Mouse (Mus musculus) kidney, adult 9 months (tissue): ENCODE measurements at regions not wholly inside any gene's neighbourhood (a gene's known extent, or its start where the extent isn't known, plus 50 kb on each side); places are given as distances from the start of the nearest gene placed in this dataset.

Source experiments
- DNase-seq: peaks from one replicate; pipeline ENCODE4 v3.0.0; 2022

DNA sequence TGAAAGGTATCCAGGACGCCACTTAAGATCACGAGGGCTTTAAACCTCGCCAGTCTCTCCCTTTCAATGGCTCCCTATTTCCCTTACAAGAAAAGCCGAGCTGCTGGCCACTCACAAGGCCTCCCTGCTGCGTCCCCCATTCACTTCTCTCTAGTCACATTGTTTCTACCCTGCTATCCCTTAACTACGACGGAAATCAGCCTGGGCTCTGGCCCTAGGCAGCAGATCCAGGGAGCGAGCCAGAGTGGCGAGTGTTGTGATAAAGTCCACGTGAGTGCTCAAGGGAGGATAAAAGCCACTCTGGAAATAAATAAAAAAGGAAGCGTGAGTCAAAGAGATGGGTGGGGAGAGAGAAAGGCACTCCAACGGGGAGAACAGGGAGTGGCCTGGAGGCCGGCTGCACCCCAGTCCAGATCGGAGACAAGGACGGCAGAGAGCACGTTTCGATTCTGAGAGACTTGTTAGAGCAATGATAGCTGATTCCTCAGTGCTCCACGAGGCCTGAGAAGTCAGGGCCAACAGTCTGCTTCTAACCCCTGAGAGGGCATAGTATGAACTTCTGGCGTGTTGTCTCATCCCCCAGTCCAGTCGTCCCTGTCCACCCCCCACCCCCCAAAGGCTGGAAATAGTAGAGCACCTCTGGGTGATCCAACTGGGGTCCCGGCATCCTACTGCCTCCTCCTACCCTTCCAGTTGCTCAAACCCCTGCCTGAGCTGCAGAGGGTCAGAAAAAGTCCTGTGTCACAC lies 84.8 kb upstream of the Calm2 start:
- DNase-seq = peak; percentile 35

DNA sequence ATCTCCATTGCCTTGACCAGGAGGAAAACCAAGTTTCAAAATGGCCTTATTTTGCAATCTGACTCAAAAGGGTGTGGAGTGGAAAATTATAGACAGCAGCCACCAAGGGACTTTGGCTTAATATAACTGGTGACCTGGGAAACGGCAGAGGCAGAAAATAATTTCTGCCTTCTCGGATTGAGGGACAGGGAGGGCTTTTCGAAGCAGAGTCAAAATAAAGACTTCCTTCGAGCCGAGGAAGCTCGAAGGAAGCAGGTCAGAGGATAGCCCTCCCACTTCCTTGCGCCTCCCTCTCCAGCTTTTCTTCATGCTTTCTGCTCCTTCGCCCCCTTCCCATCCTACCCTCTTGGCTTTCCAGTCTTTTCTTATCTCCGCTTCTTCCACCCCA lies 85.4 kb upstream of the Calm2 start:
- DNase-seq = peak; percentile 13

- no peak for DNase-seq
Measured at GRCm38 (mm10) chr17:87532762-87533161, 86.0 kb upstream of the Calm2 start.

DNA sequence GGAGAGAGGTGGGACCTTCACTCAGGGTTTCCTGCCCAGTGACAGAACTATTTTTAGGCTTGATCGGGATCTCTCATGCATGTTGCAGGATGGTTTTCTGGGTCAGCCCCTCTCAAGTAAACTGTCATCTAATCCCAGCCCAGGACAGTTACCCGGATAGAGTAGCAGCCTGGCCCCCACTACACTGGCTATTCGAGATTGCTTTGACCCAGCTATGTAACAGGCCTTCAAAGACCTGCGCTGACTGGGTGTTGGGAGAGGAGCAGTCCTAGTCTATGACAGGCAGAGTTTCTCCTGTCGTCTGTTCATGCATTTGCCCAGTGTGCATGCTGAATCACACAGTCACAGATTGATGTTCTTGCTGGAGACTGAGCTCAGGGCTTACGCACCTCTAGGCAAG lies 86.2 kb upstream of the Epcam start:
- no peak for DNase-seq

- DNase-seq = no peak
Measured at GRCm38 (mm10) chr17:87550518-87551164, 85.1 kb upstream of the Epcam start.

DNA sequence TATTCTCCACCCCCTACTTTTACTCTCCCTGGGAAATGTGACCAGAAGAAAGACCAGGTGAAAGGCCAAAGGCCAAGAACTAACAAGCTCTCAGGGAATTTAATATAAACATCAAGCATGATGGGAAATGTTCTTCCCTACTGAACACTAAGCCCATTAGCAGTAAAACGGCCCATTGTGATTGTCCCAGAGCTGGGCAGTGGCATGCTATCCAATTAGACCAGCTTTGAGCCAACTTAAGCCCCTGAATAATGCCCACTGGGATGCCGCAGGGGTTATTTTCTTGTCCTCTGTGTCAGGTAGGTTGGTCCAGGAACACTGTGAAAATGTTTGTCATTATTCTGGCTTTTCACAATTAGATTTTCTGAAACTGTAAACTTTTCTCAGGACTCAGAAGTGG lies 81.2 kb upstream of the Epcam start:
- DNase-seq = no peak

DNA sequence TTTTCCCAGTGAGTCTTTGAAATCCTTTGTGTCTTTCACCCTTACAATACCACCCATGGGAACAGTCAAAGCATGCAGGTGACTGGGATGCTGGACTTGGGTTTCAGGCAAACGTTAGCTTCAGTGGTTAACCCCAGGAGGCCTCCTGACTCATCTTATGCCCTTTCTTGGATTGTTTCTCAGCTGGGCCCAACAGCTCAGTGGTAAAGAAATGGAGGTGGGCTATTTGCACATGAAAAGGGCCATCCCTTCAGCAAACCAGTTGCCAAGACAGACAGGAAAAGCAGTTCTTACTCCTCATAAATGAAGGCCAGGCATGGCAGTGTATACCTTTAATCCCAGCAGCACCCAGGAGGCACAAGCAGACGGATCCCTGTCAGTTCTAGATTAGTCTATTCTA lies 77.4 kb upstream of the Epcam start:
- DNase-seq = no peak

GRCm38 (mm10) chr17:87559641-87560040 lies 76.1 kb upstream of the Epcam start:
- DNase-seq = no peak

GRCm38 (mm10) chr17:87560923-87561322 lies 74.9 kb upstream of the Epcam start:
- no peak for DNase-seq

DNA sequence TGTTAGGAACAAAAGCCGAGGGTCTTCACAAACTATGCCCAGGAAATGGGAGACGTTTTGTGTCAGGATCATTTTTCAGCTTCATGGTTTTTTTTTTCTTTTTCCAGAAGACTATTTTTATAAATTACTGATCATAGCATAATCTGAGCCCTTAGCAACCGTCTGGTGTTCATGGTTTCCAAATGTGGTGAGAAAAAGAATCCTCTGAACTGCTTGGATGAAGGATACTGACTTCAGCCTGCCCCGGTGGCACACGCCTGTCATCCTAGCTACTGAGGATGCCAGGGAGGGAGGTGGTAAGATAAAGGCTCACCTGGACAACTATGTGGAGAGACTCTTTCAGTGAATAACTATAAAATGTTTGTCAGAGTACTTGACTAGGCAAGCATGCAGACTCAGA lies 72.4 kb upstream of the Epcam start:
- no peak for DNase-seq

DNA sequence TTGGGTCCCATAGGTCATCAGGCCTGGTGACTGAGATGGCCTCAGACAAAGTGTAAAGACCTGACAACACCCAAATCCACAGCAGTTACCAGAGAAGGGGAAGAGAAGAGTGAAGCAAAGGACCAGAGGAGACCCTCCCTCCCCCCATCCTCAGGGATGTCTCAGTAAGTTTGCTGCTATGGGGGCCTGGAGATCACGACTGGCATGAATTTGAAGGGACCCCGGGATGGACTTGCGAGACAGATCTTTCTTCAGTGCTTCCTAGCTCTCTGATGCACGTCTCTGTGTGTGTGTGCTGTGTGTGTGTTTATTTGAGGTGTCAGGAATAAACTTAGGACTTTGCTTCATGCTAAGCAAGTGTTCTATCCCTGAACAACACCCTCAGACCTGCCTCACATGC lies 70.1 kb upstream of the Epcam start:
- no peak for DNase-seq

GRCm38 (mm10) chr17:87566296-87566695 lies 69.5 kb upstream of the Epcam start:
- DNase-seq = no peak

DNA sequence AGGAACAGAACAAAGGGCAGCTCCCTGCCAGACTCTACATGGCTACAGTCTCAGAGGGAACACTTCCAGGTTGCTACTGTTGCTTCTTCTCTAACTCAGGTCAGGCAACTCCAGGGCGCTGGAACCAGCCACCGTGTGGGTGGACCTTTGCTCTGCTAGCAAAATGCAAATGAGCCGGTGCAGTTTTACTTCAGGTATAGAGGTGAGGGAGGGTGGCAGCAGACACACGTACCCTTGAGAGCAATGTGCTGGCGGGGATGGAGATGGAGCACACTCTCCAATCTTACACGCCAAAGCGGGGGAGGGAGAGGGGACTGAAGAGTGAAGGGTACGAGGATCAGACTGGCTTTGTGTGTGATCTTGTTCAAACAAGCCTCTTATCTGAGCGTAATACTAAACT lies 68.8 kb upstream of the Epcam start:
- DNase-seq = peak; percentile 66

DNA sequence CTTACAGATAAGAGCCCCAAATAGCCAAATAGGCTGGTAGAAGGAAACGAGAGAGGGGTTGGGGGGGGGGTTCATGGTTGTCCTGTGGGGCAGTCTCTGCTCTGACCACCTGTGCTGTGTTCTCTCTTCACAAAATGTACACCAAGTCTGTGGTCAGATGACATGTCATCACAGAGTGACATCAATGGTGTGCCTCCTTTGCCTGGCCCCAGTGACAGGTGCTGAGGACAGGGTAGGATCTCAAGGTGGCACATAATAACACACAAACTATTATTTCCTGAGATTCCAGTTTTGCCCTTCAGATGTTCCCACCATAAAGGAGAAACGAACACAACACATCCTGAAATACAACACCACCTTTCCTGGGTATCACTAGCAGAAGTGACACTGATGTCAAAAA lies 68.3 kb upstream of the Epcam start:
- no peak for DNase-seq

DNA sequence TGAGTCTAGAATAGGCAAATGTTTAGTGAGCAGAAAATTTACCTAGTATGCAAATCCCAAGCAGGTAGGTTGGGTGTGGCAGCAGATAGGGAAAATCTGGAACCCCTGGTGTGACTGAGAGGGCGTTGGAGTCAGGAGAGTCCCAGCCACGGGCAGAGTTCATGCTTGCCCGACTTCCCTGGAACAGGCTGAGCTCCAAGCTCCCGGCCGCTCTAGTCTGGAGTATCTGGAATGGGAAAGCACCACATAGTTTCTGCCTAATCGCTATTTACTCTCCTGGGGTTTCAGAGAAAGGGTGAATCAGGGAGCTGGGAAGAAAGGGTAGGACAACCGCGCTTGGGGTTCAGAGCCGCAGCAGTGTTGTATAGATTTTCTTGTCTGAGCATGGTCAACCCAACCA lies 65.8 kb upstream of the Epcam start:
- DNase-seq = no peak

- DNase-seq = no peak
Measured at GRCm38 (mm10) chr17:87570676-87571344, 65.0 kb upstream of the Epcam start.

DNA sequence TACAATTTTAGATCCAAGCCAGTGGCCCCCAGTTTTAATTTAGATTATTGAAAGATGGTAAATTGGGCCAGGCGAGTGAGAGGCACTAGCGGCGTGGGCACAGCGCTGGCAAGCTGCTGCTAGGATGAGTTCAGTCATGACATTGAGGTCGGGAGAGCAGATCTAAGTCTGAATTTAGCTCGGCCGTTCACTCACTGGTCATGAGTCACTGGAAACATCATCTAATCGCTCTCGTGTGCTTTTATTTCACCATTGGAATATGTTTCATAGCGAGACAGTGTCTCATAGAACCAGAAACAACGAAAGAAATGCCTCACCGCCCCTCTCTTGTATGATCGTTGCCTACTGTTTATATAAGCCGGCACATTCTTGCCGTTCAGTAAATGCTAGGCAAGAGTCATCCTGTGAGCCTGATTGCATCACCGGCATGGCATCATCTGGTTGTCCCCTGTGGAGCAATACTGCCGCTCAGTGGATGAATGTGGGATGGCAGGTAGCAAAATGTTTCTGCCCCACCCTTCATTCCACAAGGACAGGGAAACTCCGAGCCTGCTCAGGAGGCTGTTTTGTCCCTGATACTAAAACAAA lies 64.3 kb upstream of the Epcam start:
- DNase-seq = peak; percentile 95

- DNase-seq = no peak
Measured at GRCm38 (mm10) chr17:87583575-87583974, 52.2 kb upstream of the Epcam start.

DNA sequence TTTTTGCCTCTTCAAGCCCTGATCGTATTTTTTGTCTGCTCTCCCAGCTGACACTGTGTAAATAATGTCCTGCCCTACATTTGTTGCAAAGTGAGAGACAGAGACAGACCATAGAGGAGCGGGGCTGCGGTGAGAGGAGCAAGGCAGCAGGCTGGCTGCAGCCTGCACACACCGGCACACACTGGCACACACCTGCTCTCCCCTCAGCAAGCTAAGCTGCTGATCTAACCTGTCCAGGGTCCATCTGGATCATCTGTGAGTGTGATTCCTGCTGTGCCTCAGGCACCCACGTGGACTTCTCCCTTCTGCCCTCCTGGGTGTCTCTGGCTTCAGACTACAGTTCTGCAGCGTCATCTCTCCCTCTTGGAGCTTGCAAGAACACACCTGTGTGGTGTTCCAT lies 50.4 kb upstream of the Epcam start:
- DNase-seq = no peak
